Mouse (Mus musculus) fibroblast of lung, adult 2 months (primary cell): ENCODE results near the gene Gast.
"Not testable (repeated sequence)": the region's sequence is repeated elsewhere in the genome, so short reads cannot be mapped to it uniquely, and the experiment has no call there.

Experiments used
- DNase-seq: peaks from one replicate; pipeline ENCODE4 v3.0.0-alpha.2; 2011; ENCODE audit warnings: low read depth

The Gast gene

DNA sequence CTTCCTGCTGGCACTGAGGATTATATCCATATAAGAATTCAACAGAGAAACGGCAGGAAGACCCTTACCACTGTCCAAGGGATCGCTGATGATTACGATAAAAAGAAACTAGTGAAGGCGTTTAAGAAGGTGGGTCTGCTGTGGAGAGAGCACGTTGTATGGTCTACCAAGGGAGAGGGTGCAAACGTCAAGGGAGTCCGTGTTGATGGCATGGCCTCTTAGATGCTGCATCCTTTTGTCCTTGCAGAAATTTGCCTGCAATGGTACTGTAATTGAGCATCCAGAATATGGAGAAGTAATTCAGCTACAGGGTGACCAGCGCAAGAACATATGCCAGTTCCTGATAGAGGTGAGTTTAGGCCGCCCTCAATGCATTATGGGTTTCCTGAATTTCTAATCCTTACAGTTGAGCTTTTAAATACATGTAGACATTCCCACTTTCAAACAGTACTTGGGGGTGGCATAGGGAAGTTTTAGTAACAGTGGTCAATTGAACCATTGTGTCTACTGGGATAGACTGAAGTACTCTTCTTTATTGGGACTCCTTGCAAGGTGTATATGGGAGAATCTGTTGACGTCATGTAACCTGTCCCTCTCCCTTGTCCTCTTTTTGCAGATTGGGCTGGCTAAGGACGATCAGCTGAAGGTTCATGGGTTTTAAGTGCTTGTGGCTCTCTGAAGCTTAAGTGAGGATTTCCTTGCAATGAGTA is 13.4 kb upstream of the Gast start:
- not testable (repeated sequence) for DNase-seq

- DNase-seq = not testable (repeated sequence)
These were observed 12.5 kb upstream of the Gast start for GRCm38 (mm10) chr11:100321479-100322305.

GRCm38 (mm10) chr11:100322591-100323258 is 11.5 kb upstream of the Gast start:
- no peak for DNase-seq

GRCm38 (mm10) chr11:100323578-100323977 is 10.6 kb upstream of the Gast start:
- peak; percentile 41 for DNase-seq

- no peak for DNase-seq
These were observed 9.1 kb upstream of the Gast start for GRCm38 (mm10) chr11:100325062-100325629.

DNA sequence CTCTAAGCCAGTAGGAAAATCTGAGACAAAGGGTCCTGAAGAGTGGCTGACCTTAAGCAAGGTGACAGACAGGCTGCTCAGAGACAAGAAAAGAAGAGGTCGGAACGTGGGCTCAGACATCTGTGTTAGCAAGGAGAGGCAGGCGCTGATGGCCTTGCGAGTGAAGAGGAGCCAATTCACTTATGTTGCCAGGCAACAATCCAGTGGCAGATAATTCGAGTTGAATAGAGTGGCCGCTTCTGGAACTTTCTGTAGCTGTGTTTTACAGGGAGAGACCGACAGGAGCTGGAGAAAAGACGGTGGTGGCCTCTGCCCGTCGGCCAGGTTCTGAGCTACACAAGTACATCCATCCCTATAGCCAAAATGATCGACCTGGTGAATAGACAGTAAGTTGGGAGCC is 6.9 kb upstream of the Gast start:
- no peak for DNase-seq

DNA sequence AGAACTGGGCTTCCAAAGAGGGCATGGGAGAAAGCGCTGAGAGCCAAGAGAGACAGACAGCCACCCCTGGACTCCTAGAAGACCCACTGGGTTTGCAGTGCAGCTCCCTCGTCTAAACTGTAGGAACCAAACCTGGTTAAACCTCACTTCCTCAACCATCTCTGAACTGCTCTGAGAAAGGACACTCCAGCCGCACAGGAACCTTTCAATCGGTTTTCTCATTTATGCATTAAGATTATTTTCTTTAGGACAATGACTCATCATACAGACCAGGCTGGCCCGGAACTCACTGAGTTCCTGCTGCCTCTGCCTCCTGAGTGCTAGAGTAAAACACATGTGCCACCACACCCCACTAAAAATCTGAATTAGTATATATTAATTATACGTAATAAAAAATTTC is 6.4 kb upstream of the Gast start:
- no peak for DNase-seq

DNA sequence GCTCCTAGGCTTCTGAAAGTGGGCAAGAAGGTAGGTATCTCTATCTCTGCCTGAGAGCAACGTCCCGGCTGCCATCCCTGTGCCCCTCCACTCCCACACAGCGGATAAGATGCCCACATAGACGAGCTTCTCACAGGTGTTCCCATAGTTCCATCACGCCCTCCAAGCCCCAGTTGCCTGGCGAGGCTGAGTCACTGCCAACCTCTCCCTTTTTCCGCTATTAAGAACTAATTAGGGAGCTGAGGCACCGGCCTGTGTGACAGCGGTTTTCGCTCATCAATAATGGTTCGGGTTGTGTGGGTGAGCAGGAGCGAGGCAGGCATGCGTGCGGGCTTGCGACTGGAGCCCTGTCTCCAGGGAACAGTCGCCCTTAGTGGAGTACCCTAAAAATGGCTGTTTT is 4.0 kb upstream of the Gast start:
- DNase-seq = no peak

DNA sequence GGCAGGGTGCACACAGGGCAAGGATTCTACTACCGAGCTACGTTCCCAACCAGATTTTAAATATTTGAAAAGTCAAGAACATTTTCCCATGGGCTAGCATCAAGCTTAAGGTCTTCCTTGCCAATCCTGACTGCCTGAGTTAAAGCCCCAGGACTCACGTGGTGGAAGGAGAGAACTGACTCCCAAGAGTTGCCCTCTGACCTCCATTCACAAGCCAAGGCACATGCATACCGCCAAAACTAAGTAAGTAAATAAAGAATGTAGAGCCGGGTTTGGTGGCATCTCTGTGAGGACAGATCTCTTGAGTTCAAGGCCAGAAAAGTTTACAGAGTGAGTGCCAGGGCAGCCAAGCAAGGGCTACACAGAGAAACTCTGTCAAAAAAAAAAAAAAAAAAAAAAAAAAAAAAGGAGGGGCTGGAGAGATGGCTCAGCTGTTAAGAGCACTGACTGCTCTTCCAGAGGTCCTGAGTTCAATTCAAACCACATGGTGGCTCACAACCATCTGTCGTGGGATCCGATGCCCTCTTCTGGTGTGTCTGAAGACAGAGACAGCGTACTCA is 3.3 kb upstream of the Gast start:
- not testable (repeated sequence) for DNase-seq

DNA sequence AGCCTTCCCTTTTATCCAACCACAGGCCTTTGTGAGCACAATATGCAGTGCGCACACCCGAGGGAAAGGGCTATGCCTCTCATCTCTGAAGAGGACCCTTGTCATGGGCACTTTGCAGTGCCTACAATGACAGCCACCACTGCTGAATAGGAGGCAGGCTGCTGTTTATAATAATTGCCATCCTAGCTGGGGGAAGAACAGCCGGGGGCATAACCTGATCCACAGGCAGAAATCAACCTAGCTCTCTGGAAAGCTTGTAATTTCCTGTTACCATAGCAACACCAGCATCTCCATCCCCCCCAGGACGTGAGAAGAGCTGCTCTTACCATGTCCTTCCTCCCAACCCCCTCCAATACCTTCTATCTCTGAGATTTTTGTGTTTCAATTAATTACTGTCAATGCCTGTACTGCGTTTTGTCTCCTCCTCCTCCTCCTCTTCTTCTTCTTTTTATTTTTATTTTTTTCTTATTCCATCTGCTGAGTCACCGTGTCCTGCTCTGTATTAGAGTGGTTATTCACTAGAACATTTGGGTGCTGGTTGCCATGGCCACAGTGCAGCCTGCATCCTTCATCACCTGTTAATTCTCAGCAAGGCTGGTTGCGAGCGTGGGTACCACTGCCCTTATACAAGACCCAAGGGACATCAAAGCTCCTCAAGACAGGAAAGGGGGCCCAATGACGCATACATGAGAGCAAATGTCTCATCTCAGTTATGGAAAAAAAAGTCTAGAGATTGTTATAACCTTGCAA is 1.3 kb upstream of the Gast start:
- DNase-seq = no peak

GRCm38 (mm10) chr11:100335731-100336130 is 1.5 kb downstream of the Gast start:
- no peak for DNase-seq

DNA sequence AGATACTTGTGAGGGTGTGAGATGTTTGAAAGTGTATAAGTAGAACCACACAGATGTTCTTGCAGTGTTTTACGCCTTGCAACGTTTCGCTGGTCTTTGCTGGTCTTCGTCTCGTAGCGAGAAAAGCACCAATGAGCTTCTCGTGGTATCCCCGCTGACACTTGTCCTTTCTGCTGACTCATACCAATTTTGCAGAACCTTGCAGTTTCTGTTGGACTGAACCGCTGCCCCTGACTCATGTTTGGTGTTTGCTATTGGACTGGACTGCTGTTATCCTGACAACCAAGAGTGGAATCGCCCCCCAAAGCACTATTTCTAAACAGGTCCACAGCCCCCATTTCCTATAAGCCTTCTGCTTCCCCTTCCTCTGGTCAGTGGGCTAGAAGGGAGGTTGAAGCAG is 10.1 kb downstream of the Gast start:
- no peak for DNase-seq

DNA sequence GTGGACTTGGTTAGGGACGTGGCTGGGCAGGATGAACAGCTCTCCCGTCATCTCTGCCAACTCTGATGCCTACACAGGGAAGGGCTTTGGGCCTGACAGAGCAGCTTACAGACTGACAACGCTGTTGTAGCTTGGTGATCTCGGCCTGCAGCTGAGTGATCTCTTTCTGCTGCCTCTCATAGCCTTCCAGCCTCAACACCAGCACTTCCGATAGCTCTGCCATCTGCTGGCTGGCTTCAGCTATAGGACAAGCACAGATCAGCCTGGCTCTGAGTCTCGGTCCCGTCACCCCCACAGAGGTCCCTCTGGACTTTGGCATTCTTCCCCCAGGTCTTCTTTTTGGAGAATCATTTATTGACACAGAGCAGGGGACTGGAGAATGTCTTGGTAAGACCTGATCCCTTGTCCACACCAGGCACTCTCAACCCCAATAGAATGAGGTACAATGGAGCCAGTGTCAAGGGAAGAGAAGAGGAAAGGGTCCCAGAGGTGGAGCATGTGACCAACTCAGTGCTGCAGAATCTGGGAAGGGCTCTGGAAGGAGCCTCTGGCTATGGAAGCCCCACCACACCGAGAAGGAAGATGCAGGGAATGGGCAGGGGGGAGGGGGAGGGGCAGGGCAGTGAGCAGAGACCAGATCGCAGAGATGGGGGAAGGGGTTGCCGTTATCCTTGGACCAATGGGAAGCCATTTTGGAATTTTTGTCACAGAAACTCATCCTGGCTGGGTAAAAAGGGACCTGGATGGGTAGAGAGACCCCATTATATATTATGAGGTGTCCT is 18.1 kb downstream of the Gast start:
- DNase-seq = no peak

GRCm38 (mm10) chr11:100355151-100355951 is 21.1 kb downstream of the Gast start:
- DNase-seq = no peak

DNA sequence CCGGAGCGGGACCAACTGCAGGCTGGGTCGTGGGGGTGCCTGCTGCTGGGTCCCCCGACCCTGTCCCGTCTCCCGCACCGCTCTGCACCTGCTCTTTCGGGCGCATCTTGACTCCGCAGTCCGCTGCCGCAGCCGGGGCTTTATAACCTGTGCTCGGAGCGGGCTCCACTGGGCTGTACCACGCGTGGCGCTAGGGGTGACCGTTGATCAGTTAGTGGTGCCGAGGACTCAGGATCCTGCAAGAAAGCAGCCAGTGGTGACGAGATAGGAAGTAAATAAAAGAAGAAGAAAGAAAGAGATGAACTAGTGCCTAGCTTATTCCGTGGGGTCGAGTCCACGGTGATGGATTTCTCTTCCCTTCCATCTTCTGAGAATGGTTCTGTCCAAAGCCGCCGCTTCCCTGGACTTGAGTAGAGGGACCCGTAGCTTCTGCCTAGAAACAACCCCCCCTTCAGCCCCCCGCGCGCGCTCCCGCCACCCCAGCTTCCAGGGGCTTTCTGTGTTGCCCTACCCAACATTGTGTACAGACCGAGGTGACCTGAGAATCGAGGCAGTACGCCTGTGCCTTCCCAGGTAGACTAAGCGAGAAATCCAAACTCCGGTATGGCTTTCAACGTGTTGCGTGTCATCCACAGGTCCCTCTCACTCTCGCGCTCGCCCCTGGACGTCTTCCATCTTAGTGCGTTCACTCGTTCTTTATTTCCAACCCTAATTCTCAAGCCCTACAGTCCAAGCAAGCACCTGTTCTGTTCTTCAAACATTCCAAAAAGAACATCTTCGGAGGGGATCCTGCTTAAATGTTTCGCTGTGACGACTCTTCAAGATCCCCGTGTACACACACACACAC is 22.0 kb downstream of the Gast start, which contains the start of gene Hap1:
Gene Hap1, minus strand, starts transcription at position 157 of the 847 bp plus-strand sequence.
- peak; percentile 21 for DNase-seq

DNA sequence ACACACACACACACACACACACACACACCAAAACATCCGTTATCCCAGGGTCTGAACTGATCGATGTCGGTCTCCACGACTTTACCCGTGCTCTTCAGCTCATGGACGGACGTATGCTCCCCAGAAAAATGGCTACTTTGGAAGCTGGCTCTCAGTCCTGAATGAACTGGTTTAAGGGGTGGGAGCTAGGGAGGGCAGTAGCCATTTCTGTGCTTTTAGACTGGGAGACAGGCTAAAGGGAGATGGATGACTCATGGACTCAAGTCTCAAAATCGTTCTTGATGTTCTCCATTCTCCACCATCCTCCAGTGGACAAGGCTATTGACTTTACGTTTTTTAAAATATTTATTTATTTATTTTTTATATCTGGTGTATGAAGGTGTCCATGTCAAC is 22.6 kb downstream of the Gast start:
- no peak for DNase-seq

DNA sequence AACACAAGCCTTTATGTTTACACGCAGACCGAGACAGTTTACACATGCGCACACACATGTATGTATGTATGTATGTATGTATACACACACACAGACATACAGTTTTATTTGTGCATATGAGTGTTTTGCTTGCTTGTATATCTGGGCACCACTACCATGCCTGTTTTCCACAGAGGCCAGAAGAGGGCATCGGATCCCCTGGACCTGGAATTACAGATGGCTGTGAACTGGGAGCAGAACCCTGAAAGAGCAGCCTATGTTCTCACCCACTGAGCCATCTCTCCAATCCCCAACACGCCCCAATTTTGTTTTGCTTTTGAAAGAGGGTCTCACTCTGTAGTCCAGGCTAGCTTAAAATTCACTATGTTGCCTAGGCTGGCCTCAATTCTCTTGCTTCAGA is 23.2 kb downstream of the Gast start:
- DNase-seq = no peak

- no peak for DNase-seq
These were observed 26.0 kb downstream of the Gast start for GRCm38 (mm10) chr11:100360175-100360574.

GRCm38 (mm10) chr11:100361059-100361458 is 26.9 kb downstream of the Gast start:
- DNase-seq = not testable (repeated sequence)
